Mouse (Mus musculus) c-Kit-positive CD71-positive TER-119-positive erythroid progenitor cells, embryonic 14.5 days (primary cell): Measurements from ENCODE around the gene Dnmt1.

ENCODE experiments used
- DNase-seq: peaks from one replicate; pipeline ENCODE4 v3.0.0-alpha.2; 2013; ENCODE audit warnings: low spot score

Dnmt1 gene

DNA sequence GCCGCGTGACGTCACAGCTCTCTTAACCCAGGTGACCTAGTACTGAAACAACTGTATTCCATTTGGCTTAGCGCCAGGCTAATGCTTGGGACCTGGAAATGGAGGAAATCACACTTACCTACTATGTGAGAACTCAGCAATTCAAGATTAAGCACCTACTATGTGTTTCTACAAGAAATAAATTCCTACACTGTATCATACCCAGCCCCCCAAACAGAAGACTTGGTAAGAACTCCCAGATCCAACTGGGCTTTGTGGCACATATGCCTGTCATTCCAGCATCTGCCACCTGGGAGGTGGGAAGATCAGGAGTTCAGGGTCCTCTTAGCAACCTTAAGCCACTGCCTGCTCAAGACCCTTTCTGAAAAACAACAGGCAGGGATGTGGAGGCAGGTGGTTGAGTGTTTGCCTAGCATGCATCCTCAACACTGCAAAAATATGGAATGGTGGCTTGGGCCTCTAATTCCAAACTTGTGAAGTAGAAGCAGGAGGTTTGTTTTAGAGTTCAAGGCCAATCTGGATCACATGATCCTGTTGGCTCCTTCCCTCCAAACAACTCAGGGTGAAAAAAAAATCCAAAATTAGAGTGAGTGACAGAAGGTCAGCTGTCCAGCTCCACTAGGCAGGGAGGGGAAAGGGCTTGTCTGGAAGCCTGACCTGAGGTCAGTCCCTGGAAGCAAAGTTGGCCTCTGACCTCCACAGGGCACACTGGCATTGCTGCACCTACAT, 17.4 kb upstream of the Dnmt1 start:
- DNase-seq: no peak

DNA sequence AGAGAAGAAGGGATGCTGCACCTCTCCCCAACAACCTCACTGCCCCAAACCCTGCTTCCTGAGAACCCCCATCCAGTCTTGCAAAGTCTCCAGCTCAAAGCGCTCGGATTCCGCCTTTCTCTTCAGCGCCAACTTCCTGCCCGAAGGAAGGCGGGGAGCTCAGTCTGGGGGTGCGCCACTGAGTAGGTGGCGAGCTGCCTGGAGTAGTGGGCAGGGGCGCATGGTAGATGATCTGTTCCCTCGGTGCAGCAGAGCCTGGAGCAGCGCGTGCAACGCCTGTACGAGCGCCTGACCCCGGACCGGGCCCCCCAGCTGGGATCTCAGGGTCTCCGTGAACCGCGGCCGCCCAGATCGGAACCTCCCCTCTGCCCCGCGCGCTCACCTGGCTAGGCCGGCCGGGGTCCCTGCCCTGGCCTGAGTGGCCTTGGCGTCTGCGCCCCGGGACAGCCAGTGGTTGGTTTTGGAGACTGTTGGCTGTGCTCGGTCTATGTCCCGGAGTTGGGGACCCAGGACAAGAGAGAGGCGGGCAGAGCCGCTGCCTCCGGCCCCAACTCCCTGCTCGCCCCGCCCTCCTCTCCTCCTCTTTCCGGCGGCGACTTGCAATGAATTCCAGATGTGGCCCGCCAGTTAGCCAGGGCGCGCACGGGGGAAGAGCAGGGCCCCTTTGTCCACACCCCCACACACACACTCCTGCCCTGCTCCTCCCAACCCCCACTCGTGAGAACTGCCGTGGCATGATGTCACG, 16.7 kb upstream of the Dnmt1 start, which contains the start of gene S1pr2:
Gene S1pr2, minus strand, starts transcription at position 566 of the 745 bp plus-strand sequence.
- DNase-seq: peak; percentile 52

DNA sequence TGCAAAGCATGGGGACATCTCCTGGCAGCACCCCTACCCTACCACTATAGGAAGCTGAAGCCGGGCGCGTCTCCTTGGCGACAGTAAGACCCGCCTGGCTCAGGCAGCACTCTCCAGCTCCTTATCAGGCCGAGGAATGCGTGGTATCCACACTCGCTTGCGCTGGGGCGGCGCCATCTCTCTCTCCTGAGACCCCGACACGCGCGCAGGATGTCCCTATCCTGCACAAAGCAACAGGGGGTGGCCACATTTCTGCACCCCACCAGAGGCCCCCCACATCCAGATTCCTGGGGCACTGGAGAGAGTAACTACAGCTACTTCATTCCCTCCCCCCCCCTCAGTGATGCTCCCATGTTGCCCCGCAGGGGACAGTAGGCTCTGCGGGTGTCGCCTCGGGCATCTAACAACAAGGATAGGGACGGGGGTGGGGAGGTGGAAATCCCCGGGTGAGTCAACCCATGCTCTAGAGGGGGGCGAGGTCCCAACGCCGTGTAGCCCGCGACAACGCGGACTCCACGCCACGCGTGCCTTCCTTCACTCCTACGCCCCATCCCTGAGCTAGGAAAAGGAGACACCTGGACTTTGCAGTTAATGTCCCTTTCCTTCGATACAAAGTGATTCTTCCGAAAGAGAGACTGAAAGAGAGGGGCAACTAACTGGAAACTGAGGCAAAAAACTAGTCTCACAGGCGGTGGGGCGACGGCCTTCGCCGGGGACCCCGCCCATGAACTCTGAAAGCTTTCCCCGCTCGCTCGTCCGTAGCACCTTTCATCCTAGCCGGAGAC, 15.9 kb upstream of the Dnmt1 start:
- no peak for DNase-seq

DNA sequence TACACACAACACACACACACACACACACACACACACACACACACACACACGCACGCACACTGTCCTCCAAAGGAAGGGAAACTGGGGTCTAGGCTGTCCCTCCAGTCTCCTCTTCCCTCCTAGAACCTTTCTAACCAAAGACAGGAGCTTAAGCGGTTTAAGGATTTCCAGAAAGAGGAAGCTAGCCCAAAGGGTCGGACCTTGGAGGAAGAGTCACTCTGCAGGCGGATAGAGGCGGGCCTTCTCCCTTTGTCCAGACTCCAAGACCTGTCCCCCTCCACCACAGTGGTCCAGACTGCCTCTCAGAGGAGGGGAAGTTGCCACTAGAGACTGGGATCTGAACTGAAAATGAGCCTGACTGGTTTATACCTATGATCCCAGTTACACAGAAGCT, 14.0 kb upstream of the Dnmt1 start:
- DNase-seq: no peak

GRCm38 (mm10) chr9:20973001-20973681, 13.5 kb upstream of the Dnmt1 start:
- no peak for DNase-seq

DNA sequence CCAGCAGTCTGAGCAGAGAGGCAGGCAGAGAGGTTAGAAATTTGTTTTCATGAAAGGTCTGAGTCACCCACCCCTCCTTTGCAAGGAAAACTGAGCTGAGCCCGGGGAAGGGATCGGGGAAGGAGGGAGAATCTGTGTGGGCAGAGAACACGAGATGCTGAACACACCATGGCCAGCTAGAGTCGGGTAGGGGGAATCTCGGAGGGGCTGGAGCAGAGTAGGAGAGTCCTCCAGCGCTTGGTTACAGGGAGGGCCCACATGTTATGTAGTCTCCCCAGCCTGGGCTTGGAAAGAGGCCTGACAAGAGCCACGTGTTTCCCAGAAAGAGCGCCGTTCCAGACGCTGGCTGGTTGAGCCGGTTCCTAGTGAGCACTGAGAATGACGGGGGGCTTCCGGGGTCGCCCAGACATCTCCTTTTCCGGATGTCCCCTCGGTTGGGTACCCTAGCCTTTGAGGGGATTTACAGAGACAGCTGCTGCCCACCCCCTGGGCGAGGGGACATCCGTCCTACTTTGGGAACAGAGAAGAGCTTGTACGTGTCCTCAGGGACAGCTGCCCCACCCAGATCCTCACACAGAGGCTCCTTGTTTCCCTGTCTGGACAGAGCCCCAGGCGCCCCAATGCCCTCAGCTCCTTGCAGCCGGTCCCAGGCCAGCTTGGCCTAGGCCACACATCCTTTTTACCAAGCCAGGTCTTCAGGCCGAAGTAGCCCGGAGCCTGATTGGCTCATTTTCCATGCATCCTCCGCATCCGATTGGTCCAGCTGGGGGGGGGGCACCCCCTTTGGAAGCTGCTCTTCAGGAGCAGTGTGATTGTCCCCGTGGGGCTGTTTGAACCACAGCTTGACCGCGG, 12.7 kb upstream of the Dnmt1 start:
- DNase-seq: no peak

GRCm38 (mm10) chr9:20971751-20972140, 12.1 kb upstream of the Dnmt1 start:
- no peak for DNase-seq

DNA sequence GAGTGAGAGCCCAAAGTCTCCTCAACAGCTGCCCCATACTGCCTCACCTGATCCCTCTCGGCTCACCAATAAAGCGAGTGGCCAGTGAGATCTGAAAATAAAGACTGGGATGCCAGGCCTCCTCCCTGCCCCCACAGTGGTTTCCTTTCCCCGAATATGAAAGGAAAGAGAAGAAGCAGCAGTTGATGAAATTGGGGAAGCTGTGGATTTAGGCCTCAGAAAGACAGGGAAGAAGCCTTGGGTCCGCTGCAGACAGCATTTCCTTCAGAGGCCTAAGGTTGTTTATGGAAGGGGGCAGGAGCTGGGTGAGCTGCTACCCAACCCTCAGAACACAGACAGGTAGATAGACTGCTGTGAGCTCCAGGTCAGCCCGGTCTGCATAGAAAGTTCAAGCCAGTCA, 7.1 kb upstream of the Dnmt1 start:
- DNase-seq: no peak

DNA sequence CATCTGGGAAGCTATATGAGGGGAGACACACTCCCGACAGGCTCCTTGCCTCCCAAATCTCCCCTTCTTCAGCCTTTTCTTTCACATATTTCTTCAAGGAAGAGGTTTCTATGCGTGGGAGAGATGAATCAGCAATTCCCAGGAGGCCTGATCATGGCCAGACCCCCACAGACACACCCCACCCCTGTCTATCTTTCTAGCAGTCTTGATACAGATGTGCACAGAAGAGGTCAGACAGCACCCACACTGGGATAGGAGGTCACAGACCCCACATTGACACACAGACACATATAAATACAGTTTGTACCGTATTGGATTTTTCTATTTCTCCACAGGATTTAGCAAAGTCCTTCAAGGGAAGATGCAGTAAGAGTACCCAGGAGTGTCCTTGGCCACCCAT, 6.3 kb upstream of the Dnmt1 start:
- DNase-seq: no peak

DNA sequence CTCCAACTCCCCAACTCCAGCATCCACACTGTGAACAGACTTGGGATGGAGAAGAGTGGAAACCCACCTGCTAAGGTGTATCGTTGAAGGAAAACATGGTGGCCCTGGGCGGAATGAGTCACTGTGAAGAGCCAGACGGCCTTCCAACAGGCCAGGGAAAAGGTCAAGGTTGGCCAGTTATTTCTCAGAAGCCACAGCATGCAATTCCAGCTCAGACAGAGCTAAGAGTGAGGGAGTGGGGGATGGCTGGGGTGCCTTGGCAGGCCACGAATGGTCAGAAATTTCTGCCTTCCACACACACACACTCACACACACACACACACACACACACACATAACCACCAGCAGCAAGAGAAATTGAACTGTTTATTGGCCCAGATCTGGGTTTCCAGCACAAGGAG, 5.9 kb upstream of the Dnmt1 start:
- DNase-seq: no peak

GRCm38 (mm10) chr9:20961557-20961956, 1.9 kb upstream of the Dnmt1 start:
- DNase-seq: no peak

DNA sequence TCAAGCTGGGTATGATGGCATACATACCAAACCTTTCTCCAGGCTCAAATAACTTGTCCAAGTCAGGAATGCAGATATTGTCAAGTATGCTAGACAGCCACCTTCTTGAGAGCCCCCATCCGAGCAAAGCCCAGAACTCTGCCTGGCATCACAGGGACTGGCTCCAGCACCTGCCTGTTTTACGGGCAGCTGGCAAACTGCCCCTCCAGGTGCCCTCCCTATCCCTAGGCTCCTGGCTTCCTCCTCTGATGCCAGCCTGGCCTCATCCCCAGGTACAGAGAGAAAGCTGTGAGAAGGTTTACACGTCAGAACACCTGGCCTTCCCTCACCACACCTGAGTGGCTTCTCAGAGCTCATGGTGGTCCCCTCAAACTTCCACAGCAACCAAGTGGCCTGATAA, 2.7 kb downstream of the Dnmt1 start:
- DNase-seq: no peak

- peak; percentile 95 for DNase-seq
Measured at GRCm38 (mm10) chr9:20952520-20953227, 7.0 kb downstream of the Dnmt1 start.

GRCm38 (mm10) chr9:20951966-20952519, 7.6 kb downstream of the Dnmt1 start:
- peak; percentile 38 for DNase-seq

DNA sequence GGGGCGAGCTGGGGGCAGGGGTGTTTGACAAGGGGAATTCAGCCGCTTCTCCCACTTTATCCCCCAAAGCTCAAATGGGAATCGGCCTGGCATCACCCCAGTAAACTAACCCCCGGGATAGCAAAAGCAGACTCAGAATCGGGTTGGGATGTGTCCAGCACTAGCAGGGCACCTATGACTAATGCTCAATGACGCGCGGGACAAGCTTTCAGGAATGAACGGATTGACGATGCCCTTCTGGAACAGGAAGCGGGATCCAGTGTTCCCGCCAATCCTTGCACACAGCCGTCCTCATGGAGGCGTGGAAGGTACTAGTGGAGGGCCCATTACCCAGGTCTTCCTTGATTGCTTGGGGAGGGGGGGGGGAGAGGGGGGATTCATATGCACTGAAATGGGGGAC, 8.2 kb downstream of the Dnmt1 start:
- DNase-seq: no peak

DNA sequence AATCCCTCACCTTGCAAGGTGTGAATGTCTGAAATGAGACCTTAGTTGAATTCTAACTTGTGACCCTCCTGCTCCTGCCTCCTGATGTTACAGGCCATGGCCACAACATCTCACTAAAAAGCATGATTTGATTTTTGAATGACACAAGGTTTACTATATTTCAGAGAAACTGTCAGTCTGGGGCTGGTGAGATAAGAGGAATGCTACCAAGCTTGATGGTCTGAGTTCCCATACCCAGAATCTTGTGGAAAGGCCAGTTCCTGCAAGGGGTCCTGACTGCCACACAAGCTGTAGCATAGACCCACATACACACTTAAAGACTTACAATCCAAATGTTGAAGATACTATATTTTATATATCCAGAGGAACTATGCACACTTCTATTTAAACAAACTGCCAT, 9.3 kb downstream of the Dnmt1 start:
- DNase-seq: no peak

DNA sequence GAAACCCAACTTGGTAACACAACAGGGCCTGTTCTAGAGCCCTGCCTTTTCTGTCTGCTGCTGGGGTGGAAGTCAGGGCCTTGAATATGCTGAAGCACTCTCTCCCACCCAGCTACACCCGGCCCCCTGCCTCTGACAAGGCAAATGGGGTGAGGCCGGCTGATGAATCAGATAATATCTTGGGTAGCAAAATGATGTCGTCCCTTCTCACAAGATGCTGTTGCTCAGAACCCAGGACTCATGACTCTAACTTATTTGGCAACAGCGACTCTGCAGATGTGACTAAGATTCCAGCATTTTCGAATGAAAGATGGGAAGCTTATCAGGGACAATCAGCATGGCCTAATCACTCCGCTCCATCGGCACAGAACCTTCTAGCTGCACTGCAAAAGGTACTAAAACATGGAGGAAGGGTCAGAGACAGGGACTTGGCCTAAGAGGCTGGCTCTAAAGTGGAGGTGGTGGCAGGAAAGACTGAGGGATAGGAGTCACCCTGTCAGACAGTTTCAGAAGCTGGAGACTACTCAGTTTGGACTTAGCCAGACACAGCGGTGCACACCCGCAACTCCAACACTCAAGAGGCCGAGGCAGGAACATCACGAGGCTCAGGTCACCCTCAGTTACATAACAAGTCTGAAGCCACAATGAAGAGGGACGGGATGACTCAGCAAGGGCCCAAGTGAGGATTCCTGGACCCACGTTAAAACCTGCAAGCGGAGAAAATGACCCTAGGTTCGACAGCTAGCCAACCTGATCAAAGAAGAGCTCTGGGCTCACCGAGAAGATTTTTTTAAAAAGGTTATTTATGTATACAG, 13.4 kb downstream of the Dnmt1 start:
- DNase-seq: no peak

DNA sequence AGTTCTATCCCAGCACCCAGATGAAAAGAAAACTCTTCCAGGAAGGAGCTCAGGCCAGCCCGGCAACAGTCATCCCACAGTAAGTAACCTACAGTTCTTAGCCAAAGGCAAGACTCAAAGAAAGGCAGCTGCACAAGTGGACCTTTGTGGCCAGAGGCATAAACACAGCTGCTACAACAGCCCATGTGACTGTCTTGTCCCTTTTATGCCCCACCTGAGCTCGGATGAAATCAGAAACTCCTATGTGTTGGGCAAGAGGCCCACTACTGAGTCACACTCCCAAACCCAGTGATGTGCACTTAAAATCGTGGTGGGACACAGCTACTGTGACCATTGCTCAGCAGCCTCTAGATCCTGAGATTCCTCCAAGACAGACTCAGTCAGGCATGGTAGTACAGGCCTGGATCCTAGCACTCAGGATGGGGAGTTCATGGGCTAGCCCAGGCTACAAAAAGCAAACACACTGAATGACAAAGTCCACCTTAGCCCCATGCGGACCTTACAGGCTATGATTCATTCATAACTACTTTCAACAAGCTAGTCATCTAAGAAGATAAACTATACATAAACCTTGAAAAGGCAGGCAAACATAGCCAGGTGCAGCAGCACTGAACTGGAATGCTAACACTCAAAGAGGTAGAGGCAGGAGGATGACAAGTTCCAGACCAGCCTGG, 14.9 kb downstream of the Dnmt1 start:
- no peak for DNase-seq

DNA sequence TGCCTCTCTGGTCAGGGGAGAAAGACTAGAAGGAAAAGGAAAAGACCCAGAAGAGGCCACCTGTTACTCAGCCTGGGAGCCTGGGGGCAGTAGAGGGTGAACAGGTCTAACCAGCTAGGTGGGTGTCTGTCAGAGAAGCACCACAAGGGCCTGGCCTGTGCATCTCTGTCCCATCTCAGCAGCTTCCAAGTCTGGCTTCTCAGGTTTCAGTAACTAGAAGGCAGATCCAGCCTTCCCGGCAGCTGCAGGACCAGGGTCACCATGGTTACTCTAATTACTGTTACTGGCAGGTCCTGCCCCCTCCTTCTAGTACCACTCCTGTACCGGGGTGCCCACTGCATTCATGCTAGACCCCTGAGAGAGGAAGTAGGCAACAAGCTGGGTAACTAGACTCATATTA, 15.8 kb downstream of the Dnmt1 start:
- DNase-seq: no peak
